Mouse (Mus musculus) kidney, embryonic 15.5 days (tissue): Measurements from ENCODE around the gene Limk2. TPM values are rescaled to one million over a fixed set of nuclear protein-coding genes. Genes with fewer than 3 reads are reported as not detected.

Experiments
- ATAC-seq: fragments of 200-750 bp; cut with Nextera tagmentation; replicated peaks from 2 replicates; pipeline ENCODE4 v1.8.0; 2017; ENCODE audit warnings: moderate TSS enrichment; ENCODE audit not compliant: low FRiP score
- H3K27ac ChIP-seq: fragments of 300-500 bp; sonication (generic); 2 replicates; pipeline ENCODE4 v1.5.1; 2015; ENCODE audit warnings: mild to moderate bottlenecking, inconsistent platforms
- H3K27me3 ChIP-seq: fragments of 300-500 bp; sonication (generic); 2 replicates; pipeline ENCODE4 v1.6.1; 2015; ENCODE audit warnings: inconsistent platforms
- H3K36me3 ChIP-seq: fragments of 300-500 bp; sonication (generic); 2 replicates; pipeline ENCODE4 v1.6.1; 2015; ENCODE audit warnings: inconsistent platforms
- H3K4me1 ChIP-seq: fragments of 300-500 bp; sonication (generic); 2 replicates; pipeline ENCODE4 v1.6.1; 2015; ENCODE audit warnings: inconsistent platforms
- H3K4me2 ChIP-seq: fragments of 300-500 bp; sonication (generic); 2 replicates; pipeline ENCODE4 v1.6.1; 2015; ENCODE audit warnings: moderate library complexity, mild to moderate bottlenecking, inconsistent platforms
- H3K4me3 ChIP-seq: fragments of 300-500 bp; sonication (generic); replicated peaks from 2 replicates; pipeline ENCODE4 v1.5.1; 2015; ENCODE audit warnings: mild to moderate bottlenecking, inconsistent platforms
- H3K9ac ChIP-seq: fragments of 300-500 bp; sonication (generic); 2 replicates; pipeline ENCODE4 v1.6.1; 2015; ENCODE audit warnings: mild to moderate bottlenecking, inconsistent platforms
- H3K9me3 ChIP-seq: fragments of 300-500 bp; sonication (generic); replicated peaks from 2 replicates; pipeline ENCODE4 v1.6.1; 2016; ENCODE audit warnings: inconsistent platforms
- WGBS: fragments of 180-500 bp; shearing (Covaris S2); methylation state at CpG from one replicate; pipeline ENCODE4 v1.1.7; 2015; ENCODE audit warnings: mixed read lengths; 5-methylcytosine and 5-hydroxymethylcytosine counted together
- polyA plus RNA-seq: library from polyadenylated mRNA; unstranded; fragments of >200 nt; fragmentation: Nextera tagmentation; extraction: Ambion mirVana; gene quantifications from 2 replicates; pipeline ENCODE4 v1.2.1, GENCODE M21; 2015

Gene Limk2
- polyA plus RNA-seq, 1 experiment from 2014 or later, result 46.0 TPM

DNA sequence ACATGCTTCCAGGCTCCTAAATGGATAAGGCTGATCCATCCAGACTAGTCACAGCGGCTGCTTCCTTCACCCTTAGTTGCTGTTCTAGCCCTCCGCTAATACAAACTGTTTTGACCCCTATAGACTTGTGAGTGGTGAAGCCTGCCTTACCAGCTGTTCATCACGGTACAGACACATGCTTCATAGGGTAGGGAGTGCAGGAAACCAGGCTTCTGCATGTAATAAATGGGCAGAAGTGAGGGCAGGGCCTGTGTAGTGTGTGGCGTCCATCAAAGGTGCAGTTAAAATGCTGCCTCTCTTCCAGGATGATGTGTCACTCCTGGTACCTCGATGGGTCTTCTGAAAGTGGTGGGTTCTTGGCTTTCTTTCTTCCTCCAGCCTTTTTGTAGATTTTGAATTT is 71.0 kb downstream of the Limk2 start:
- Histone ChIP-seq H3K27me3 (no peaks in the 10 kb centered on the region), H3K36me3 (peaks cover 12% of the 10 kb centered on the region), H3K27ac (peak overlapping the region; percentile 75), H3K9ac (no peak overlapping the region), H3K4me1 (peaks cover 32% of the 10 kb centered on the region), H3K4me3 (no peak overlapping the region), H3K4me2 (no peak overlapping the region), H3K9me3 (no peaks in the 10 kb centered on the region)
- 65% methylated on average over 5 of the region's 5 CpGs for WGBS
- ATAC-seq, result 0 out of 2 replicates have a peak, but pooled peaks have one; percentile 2

DNA sequence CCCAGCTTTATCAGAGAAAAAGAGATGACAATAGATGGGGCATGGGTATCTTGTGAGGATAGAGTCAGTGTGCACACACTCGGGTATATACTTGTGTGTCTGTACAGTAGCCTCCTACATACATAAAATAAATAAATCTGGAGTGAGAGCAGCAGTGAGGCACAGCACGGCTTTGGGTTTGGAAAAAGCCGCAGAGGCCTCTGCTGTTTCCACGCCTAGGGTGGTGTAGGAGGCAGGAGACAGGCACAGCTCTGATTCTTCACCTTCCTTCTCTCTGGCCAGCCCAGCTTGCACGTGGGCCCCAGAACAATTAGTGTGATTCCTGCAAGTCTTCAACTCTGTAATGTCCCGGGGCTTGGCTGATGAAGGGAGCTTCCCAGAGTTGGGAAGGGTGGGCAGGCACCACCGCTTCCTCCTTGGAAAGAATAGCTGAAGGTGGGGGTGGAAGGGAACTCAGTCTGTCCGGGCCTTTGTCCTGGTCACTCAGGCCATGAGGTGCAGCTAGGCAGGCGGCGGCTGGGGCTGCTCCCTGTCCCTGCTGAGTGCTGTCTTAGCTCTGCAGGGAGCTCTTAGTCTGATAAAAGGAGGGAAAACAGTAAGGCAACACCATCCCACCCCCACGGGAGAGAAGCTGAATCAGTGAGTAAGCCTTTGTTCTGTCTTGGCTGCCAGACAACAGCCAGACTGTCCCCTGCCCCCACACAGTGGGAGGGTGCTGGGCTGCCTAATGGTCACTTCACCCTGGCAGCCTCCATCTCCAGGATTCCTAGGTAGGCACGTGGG is 71.6 kb downstream of the Limk2 start:
- H3K9ac ChIP-seq, result 0 out of 2 replicates have a peak overlapping the region, but pooled peaks have one; percentile 10
- ATAC-seq, result peak; percentile 65

DNA sequence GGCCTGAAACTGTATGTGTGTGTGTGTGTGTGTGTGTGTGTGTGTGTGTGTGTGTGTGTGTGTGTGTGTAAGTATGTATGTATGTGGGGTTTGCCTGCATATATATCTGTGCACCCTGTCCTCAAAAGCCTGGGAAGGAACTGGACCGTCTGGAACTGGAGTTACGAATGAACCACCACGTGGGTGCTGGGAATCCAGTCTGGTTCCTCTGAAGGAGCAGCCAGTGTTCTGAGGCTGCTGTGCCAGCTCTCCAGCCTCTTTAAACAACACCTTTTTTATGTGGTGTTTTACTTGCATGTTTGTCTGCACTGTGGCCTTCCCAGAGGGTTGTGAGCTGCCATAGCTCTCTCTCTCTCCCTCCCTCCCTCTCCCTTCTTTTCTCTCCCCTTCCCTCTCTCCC is 72.4 kb downstream of the Limk2 start:
- ATAC-seq, result no peak
- H3K4me1 ChIP-seq, result peaks cover 45% of the 10 kb centered on the region
- no peak overlapping the region for H3K27ac ChIP-seq
- H3K9me3 ChIP-seq, result no peaks in the 10 kb centered on the region
- peaks cover 2% of the 10 kb centered on the region; the same call in 1 of the 2 replicates for H3K36me3 ChIP-seq
- no peak overlapping the region for H3K4me3 ChIP-seq
- no peak overlapping the region for H3K9ac ChIP-seq
- WGBS, result 72% methylated on average over 3 of the region's 3 CpGs
- H3K4me2 ChIP-seq, result no peak overlapping the region
- H3K27me3 ChIP-seq, result no peaks in the 10 kb centered on the region

More for the DNA sequence above, 71.6 kb downstream of the Limk2 start:
- no peak overlapping the region for H3K4me2 ChIP-seq
- peak overlapping the region; percentile 75 for H3K27ac ChIP-seq
- H3K9me3 ChIP-seq, result no peaks in the 10 kb centered on the region
- peaks cover 38% of the 10 kb centered on the region for H3K4me1 ChIP-seq
- no peaks in the 10 kb centered on the region for H3K27me3 ChIP-seq
- H3K36me3 ChIP-seq, result peaks cover 6% of the 10 kb centered on the region; the same call in 1 of the 2 replicates
- no peak overlapping the region for H3K4me3 ChIP-seq
- WGBS, result 16% methylated on average over 12 of the region's 12 CpGs

DNA sequence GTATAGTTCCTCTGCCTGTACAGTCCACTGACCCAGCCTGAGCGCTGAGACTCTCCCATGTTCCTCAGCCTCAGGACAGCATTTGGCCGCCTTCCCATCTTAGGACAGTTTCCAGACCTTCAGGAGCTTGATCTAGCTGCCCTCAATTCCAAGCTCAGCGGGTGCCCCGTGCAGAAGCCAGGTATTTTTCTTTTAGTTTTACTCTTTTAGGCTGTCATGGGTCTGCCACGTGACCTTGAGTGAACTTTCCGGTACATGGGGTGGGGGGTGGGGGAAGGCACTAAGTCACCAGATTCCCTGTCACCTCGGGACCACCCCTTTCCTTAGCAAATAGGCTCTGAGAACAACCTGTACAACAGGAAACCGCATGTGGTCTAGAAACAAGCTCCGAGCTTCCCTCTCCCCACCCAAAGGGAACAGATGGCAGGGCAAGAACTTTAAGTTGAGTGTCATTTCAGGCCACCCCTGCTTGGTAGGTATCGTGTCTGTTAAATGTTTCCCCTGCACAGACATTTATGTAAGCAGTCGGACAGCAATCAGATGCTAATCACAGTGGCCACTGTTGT is 73.3 kb downstream of the Limk2 start:
- Histone ChIP-seq H3K4me2 (no peak overlapping the region), H3K36me3 (no peaks in the 10 kb centered on the region), H3K9me3 (no peaks in the 10 kb centered on the region), H3K27ac (0 out of 2 replicates have a peak overlapping the region, but pooled peaks have one; percentile 18), H3K4me1 (peaks cover 51% of the 10 kb centered on the region), H3K9ac (no peak overlapping the region), H3K4me3 (no peak overlapping the region), H3K27me3 (no peaks in the 10 kb centered on the region)
- ATAC-seq, result no peak
- WGBS, result 45% methylated on average over 11 of the region's 11 CpGs

DNA sequence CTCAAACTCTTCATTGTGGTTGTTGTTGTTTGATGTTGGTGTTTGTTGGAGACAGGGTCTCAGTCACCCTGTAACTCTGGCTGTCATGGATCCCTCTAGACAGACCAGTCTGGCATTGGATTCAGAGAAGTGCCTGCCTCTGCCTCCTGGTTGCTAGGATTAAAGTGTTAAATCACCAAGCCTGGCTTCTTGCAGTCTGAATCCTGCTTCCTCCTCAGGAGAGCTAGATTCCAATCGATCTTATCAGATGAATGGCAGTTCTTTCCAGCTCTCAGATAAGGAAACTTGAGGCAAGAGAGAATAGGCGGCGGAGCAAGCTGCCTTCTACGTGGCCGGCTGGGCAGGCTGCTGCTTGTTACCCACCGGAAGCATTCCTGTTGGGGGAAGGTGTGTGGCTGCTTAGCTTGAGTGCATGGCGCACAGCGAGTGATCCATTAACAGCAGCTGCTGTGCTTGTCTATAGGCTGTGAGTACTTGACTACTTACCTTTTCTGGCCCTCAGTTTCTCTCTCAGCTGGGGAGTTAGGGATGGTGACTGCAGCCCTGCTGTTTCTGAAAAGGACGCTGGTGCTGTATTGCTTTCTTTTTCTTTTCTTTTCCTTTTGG is 74.2 kb downstream of the Limk2 start:
- ATAC-seq, result no peak
- no peak overlapping the region for H3K9ac ChIP-seq
- H3K27ac ChIP-seq, result 0 out of 2 replicates have a peak overlapping the region, but pooled peaks have one; percentile 20
- H3K4me3 ChIP-seq, result no peak overlapping the region
- WGBS, result 52% methylated on average over 9 of the region's 9 CpGs
- no peaks in the 10 kb centered on the region for H3K9me3 ChIP-seq
- H3K4me1 ChIP-seq, result peaks cover 56% of the 10 kb centered on the region
- no peak overlapping the region for H3K4me2 ChIP-seq
- no peaks in the 10 kb centered on the region for H3K36me3 ChIP-seq
- H3K27me3 ChIP-seq, result no peaks in the 10 kb centered on the region

DNA sequence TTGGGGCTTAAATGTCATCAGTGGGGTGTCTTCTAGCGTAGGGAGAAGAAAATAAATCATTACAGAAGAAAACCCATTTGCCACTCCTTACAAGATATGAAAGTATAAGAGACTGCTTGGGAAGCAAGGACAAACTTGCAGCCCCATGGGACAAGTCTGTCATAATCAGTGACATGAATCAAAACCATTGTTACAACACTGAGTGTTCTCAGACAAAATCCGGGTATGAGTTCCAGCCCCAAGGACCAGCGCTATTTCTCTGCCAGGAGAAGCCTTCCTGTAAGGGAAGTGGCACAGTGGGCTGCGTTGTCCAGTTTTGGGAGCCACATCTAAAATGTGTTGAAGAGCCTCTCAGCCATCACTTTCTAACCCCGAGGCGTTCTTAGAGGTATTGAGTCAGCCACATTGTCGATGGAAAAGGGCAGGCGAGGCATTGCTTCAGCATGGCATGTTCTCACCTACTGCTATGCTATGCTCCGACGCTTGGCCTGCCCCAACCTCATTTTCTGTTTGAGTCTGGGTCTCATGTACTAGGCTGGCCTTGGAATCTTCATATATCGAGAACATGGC is 74.8 kb downstream of the Limk2 start:
- Histone ChIP-seq H3K4me3 (no peak overlapping the region), H3K9ac (no peak overlapping the region), H3K27me3 (no peaks in the 10 kb centered on the region), H3K27ac (no peak overlapping the region), H3K4me1 (peaks cover 56% of the 10 kb centered on the region), H3K4me2 (no peak overlapping the region), H3K36me3 (no peaks in the 10 kb centered on the region), H3K9me3 (no peaks in the 10 kb centered on the region)
- 90% methylated on average over 11 of the region's 11 CpGs for WGBS
- ATAC-seq, result no peak

DNA sequence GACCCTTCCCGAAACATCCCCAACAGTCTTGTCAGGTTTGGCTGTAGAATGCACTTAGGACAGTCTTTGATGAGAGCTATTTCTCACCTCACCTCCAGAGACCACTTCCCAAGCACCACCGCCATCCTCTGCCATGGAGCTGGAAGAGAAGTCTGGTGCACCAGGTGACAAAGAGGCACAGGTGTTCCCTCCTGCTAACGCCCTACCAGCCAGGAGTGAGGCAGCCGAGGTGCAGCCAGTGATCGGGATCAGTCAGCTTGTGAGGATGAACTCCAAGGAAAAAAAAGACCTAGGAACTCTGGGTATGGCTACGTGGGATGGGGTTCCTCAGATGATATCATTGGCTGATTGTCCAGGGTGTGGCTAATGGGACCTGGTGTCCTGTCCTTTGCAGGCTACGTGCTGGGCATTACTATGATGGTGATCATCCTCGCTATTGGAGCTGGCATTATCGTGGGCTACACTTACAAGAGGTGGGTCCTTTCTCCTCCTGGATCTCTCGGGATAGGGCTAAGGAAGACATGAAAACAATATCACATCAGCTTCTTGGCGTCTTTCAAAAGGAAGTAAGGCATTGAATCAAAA is 75.8 kb downstream of the Limk2 start:
- no peak for ATAC-seq

DNA sequence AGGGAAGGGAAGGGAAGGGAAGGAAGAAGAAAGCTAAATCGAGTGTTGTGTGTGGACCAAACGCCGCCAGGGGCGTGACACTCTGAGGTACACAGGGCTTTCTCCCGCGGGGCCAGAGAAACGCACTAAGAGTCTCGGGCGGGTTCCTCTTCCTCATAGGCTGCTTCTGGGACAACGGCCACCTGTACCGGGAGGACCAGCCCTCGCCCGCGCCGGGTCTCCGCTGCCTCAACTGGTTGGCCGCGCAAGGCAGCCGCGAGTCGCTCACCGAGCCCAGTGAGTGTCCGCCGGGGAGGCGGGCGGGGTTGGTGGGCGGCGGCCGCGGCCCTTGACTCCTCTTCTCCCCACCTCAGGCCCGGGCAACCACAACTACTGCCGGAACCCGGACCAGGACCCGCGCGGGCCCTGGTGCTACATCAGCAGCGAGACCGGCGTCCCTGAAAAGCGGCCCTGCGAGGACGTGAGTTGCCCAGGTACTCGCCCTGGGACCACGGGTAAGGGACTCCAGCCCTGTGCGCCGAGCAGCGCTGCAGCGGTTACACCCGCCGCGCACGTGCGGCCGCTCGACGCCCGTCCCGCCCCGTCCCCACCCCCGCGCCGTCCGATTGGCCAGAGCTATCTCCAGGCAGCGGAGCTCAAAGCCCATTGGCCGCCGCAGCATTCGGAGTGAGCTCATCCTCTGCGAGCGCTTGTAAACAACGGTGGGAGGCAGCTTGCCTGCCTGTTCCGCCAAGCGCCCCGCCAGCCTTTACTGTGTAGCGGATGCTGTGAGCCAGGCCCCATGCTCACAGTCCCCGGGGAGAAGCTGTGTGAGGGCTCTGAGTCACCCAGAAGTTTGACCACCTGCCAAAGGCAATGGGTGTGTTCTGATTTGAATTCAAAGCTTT is 77.0 kb downstream of the Limk2 start:
- peak; percentile 96 for ATAC-seq
- Histone ChIP-seq H3K27me3 (no peaks in the 10 kb centered on the region), H3K4me3 (peak overlapping the region; percentile 53), H3K4me2 (peak overlapping the region; percentile 99), H3K27ac (peak overlapping the region; percentile 80), H3K9ac (peak overlapping the region; percentile 62), H3K9me3 (no peaks in the 10 kb centered on the region), H3K4me1 (peaks cover 46% of the 10 kb centered on the region), H3K36me3 (no peaks in the 10 kb centered on the region)
- under 1% methylated on average over 75 of the region's 75 CpGs for WGBS

More for the DNA sequence above, 75.8 kb downstream of the Limk2 start:
- Histone ChIP-seq H3K27ac (no peak overlapping the region), H3K9ac (no peak overlapping the region), H3K27me3 (no peaks in the 10 kb centered on the region), H3K9me3 (no peaks in the 10 kb centered on the region), H3K4me2 (no peak overlapping the region), H3K36me3 (no peaks in the 10 kb centered on the region), H3K4me1 (peaks cover 56% of the 10 kb centered on the region), H3K4me3 (no peak overlapping the region)
- 85% methylated on average over 11 of the region's 11 CpGs for WGBS

DNA sequence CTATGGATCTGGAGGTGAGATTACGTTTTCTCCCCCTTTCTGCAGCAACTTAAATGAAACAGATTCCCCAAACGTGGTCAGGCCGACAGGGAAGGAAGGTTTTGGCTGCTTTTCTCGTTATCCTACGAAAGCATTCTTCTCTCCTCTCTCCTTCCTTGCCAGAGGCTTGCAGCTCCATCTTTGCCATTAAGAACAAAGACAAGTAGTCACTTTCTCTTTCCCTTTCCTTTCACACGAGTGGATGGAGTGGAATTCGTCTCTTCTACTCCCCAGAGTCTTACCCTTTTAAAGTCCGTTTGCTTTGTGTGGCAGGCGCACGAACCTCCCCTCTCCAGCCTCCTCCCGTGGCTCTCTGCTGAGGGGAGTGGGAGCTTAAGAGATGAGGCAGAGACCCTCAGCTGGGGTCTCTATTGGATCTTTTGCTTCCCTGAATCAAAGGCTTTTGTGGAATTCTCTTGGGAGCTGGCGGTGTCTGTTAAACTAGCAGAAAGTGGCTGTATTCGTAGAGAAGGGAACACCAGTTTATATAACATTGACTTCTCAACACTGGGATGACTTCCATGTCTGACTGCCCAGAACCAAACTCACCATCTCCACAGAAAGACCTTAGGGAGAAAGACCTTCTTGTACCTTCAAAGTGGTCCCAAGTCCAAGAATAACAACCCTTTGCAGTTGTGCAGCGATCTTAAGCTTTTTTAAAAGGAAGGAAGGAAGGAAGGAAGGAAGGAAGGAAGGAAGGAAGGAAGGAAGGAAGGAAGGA is 77.8 kb downstream of the Limk2 start:
- 3% methylated on average over 14 of the region's 14 CpGs for WGBS
- Histone ChIP-seq H3K4me2 (peak overlapping the region; percentile 99), H3K27ac (peak overlapping the region; percentile 56), H3K4me1 (peaks cover 41% of the 10 kb centered on the region), H3K27me3 (no peaks in the 10 kb centered on the region), H3K9me3 (no peaks in the 10 kb centered on the region), H3K4me3 (peak overlapping the region; percentile 53), H3K9ac (peak overlapping the region; percentile 62), H3K36me3 (no peaks in the 10 kb centered on the region)
- no peak for ATAC-seq

DNA sequence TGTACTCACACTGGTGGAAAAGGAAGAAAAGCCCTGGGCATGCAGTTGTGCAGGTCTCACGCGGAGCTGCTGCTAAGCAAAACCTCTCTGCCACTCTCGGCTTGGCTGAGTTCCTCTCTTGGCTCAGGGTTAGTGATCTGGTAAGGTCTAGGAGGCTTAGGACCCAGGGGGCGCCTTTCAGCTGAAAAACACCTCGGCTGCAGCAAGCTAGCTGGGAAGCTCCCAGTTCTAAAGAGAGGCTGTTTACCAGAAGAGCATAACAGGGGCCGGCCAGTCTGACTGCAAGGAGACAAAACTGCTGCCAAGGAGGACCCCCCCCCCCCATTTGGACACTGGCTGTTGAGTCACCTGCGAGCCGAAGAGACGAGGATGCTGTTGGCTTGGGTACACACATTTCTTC is 78.4 kb downstream of the Limk2 start:
- no peaks in the 10 kb centered on the region for H3K36me3 ChIP-seq
- no peaks in the 10 kb centered on the region for H3K9me3 ChIP-seq
- H3K4me2 ChIP-seq, result peak overlapping the region; percentile 99
- H3K9ac ChIP-seq, result peak overlapping the region; percentile 62
- peak overlapping the region; percentile 56 for H3K27ac ChIP-seq
- peak overlapping the region; percentile 53 for H3K4me3 ChIP-seq
- 0 out of 2 replicates have a peak, but pooled peaks have one; percentile 17 for ATAC-seq
- H3K4me1 ChIP-seq, result peaks cover 35% of the 10 kb centered on the region
- no peaks in the 10 kb centered on the region for H3K27me3 ChIP-seq
- under 1% methylated on average over 9 of the region's 9 CpGs for WGBS
